Mouse (Mus musculus): Measurements from ENCODE around the gene Vcan. TPM values are rescaled to one million over a fixed set of nuclear protein-coding genes. Genes with fewer than 3 reads are reported as not detected.
"Not testable (repeated sequence)": the region's sequence is repeated elsewhere in the genome, so short reads cannot be mapped to it uniquely, and the experiment has no call there.

Gene Vcan
- polyA plus RNA-seq (2016; fragmentation: Nextera tagmentation; extraction: Ambion mirVana), result 44.9 and 74.8 TPM in 2 replicates

DNA sequence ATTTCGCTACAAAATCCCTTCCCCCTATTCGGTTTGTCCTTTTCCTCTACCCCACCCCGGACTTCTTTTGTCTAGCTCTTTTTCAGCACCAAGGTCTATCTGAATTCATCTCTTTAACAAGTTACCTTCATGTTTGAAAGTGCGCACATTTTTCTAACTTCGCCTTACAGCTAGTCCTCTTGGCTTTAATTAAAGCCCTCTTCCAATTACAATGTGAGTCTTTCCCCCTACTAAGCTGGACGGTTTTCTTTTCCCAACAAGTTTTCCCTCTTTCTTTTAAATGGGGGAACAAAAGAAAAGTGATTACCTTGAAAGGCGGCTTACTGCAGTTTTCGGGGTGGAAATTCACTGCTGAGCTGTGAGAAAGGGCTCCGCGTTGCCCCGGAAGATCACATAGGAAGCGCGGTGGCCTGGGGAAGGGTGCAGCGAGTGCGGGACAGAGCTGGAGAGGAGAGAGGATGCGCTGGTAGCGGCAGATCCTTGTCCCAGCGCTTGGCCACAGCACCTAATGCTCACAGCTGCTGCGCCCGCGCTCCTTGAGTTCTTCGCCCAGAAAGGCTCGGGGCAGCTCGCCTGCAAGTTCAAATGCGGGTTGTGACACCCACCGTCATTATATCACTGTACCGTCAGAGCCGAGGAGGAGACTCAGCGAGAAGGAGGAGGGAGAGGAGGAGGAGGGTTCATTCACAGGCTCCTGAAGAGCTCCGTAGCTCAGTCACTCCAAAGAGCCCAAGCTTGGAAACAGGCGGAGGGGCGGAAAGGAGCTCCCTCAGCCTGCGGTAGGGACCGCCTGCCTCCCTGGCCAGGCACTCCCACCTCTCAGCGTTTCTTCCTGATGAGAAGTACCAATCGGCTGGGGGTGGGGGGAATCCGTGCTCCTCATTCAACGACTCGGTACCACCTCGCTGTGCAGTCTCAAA is at the start of gene Vcan:
Vcan (minus strand) TSS at position 744 of the 920 bp plus-strand sequence.
- peak within 1 kb of the TSS; percentile 97 for H3K27ac ChIP-seq
- WGBS, result under 1% methylated on average over 40 of the region's 40 CpGs
- H3K4me1 ChIP-seq, result peaks cover 36% of the 10 kb centered on the region
- DNase-seq (ENCODE audit: low spot score), result peak; percentile 80
- H3K4me3 ChIP-seq, result peak within 1 kb of the TSS; percentile 69
- H3K36me3 ChIP-seq, result peaks cover 2% of the 10 kb centered on the region
- H3K27me3 ChIP-seq (ENCODE audit: low read depth, poor library complexity, severe bottlenecking), result no peaks in the 10 kb centered on the region
- H3K9me3 ChIP-seq (replicated peaks), result no peaks in the 10 kb centered on the region

DNA sequence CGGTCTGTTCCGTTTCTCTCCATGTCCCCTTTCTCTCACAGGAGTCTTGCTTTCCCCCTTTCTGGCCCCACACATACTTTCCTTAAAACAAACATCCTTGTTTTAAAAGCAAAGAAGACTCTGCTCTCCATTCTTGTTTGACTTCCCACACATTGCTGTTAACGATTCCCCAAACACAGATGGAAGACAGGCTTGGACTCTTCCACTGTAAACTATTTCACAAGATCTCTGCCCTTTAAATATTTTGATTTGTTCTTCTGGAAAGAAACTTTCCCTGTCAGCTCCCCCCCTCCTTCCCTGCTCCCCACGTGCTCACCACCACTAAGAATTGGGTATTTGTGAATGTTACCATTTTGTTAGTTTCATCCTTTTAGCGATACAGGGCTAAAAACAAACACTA is 49.2 kb upstream of the Vcan start:
- no peak for DNase-seq (ENCODE audit: low spot score)
- Histone ChIP-seq H3K27me3 (ENCODE audit: low read depth, poor library complexity, severe bottlenecking) (no peaks in the 10 kb centered on the region), H3K4me1 (0 out of 2 replicates have a peak, but pooled peaks cover 3% of the 10 kb centered on the region), H3K9me3 (replicated peaks) (no peaks in the 10 kb centered on the region), H3K27ac (no peak overlapping the region), H3K36me3 (no peaks in the 10 kb centered on the region), H3K4me3 (no peak overlapping the region)
- 71% methylated on average over 5 of the region's 5 CpGs for WGBS

DNA sequence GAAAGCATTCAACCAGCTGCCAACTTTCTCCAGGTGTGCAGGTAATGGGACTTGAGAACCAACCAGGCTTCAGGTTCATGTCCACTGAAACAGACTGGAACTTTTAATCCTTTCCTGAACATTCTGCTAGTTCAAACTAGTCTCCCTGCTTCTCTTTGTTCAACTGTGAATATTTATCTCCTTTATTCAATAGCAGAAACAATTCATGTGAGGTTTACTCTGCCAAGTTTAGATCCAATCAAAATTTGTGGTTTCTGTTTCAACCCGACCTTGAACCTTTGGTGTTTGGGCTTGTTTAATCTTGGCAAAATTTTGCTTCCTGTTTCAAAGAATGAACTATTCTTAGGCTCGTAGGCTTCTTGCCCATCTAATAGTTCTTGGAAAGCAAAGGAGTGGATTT is 40.6 kb upstream of the Vcan start:
- no peak overlapping the region for H3K4me3 ChIP-seq
- peaks cover 10% of the 10 kb centered on the region for H3K4me1 ChIP-seq
- 84% methylated on average over 2 of the region's 2 CpGs for WGBS
- H3K36me3 ChIP-seq, result no peaks in the 10 kb centered on the region
- H3K27ac ChIP-seq, result no peak overlapping the region
- no peaks in the 10 kb centered on the region for H3K27me3 ChIP-seq (ENCODE audit: low read depth, poor library complexity, severe bottlenecking)
- DNase-seq (ENCODE audit: low spot score), result no peak
- no peaks in the 10 kb centered on the region for H3K9me3 ChIP-seq (replicated peaks)

DNA sequence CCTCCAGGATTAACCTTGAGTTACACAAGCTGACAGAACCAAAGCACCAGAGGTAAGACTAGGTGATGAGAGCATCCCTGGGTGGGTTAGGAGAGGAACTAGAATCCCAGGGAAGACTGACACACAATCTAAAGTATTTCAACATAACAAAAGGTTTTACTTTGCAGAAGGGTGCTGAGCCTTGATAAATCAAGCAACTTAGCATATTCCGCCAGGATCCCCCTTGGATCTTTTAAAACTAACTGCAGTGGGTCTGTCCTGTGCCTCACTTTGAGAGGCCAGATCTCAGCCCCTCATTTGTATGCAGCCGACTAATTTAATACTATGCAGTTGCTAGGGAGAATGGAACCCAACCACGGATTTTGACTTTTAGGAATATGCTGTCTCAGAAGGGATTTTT is 38.0 kb upstream of the Vcan start:
- Histone ChIP-seq H3K9me3 (replicated peaks) (no peaks in the 10 kb centered on the region), H3K4me3 (no peak overlapping the region), H3K27ac (peak overlapping the region; percentile 3; the same call in 1 of the 2 replicates), H3K36me3 (no peaks in the 10 kb centered on the region), H3K4me1 (peaks cover 10% of the 10 kb centered on the region), H3K27me3 (ENCODE audit: low read depth, poor library complexity, severe bottlenecking) (no peaks in the 10 kb centered on the region)
- 61% methylated on average over 3 of the region's 3 CpGs for WGBS
- DNase-seq (ENCODE audit: low spot score), result no peak

DNA sequence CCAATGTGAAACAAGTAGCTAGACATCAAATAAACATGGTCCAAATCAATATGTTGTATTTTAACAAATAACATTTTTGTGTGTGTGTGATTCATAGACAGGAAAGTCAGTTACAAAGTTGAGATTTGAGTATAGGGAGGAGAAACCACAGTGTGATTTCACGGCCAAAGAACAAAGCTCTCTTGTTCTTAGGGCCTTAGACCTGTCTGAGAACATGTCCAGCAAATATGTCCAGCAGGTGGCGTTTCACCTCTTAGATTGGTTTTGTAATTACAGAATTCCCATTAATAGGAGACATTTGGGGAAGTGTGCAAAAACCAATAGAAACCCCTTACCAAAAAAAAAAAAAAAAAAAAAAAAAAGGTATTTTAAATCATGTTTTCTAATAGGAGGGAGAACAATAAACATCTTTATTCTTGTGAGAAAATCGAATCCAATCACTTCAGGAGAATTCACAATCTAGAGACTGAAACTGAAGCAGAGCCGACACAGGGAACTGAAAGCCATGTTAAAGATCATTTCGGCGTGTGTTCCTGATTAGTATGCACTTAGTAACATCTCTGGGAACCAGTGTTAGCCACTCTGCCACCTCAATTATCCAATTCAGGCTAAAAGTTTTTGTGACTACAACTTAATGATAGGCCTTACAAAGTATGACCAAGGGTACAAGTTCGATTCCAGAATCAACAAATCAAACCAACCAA is 37.1 kb upstream of the Vcan start:
- Histone ChIP-seq H3K27ac (peak overlapping the region; percentile 64), H3K4me1 (peaks cover 10% of the 10 kb centered on the region), H3K36me3 (no peaks in the 10 kb centered on the region), H3K4me3 (no peak overlapping the region), H3K27me3 (ENCODE audit: low read depth, poor library complexity, severe bottlenecking) (no peaks in the 10 kb centered on the region), H3K9me3 (replicated peaks) (no peaks in the 10 kb centered on the region)
- WGBS, result 65% methylated on average over 7 of the region's 7 CpGs
- peak; percentile 57 for DNase-seq (ENCODE audit: low spot score)

DNA sequence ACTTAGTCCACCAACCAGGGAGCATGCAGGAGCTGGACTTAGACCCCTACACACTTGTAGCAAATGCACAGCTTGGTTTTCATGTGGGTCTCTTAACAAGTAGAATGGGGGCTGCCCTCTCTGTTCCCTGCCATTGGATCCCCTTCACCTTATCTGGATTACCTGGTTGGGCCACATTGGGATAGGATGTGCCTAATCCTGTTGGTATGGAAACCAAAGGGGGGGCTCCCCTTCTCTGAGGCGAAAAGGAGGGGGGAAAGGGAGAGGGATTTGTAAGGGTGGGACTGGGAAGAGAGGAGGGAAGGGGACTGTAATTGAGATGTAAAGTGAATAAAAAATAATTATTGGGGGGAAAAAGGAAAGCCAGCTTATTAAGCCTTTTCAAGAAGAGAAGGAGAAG is 35.5 kb upstream of the Vcan start:
- no peaks in the 10 kb centered on the region for H3K27me3 ChIP-seq (ENCODE audit: low read depth, poor library complexity, severe bottlenecking)
- 79% methylated on average over 1 of the region's 1 CpGs for WGBS

DNA sequence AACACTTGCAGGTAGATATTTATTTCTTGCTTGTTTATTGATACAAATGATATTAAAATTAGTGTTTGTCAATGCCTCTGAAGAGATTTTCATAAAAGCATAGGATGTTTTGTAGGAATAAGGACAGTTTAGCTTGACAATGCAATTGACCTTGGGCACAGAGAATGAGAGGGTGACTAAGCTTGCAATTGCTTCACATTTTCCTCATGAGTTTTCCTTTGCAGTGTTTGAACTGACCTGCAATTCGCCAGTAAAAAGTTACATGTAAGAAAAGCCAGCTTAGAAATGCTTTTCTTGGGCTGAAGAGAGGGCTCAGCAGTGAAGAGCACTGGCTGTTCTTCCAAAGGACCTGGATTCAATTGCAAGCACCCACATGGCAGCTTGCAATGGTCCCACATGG is 34.8 kb upstream of the Vcan start:
- H3K4me1 ChIP-seq, result peaks cover 12% of the 10 kb centered on the region

More for the DNA sequence above, 35.5 kb upstream of the Vcan start:
- H3K36me3 ChIP-seq, result no peaks in the 10 kb centered on the region
- H3K4me1 ChIP-seq, result peaks cover 12% of the 10 kb centered on the region
- DNase-seq (ENCODE audit: low spot score), result no peak
- no peak overlapping the region for H3K27ac ChIP-seq
- no peak overlapping the region for H3K4me3 ChIP-seq
- no peaks in the 10 kb centered on the region for H3K9me3 ChIP-seq (replicated peaks)

DNA sequence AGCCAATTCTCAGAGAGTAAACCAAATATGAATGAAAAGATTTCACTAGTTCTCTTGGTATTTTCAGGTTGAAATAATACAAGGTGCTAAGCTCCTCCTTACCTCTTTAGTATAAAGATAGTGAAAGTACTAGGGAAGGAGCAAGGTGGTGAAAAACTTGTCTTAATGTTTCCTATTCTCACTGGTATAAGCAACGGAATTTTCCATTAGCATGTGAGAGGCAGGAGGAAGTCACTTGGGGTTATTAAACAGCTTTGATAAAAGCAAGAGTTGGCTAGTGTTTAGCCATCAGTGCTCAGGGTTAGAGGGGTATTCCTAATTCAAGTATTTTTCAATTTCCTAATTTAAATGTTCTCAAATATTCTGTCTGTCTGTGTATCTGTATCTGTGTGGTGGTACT is 24.2 kb upstream of the Vcan start:
- H3K27me3 ChIP-seq (ENCODE audit: low read depth, poor library complexity, severe bottlenecking), result no peaks in the 10 kb centered on the region
- H3K36me3 ChIP-seq, result no peaks in the 10 kb centered on the region
- H3K9me3 ChIP-seq (replicated peaks), result no peaks in the 10 kb centered on the region
- no peak overlapping the region for H3K4me3 ChIP-seq
- H3K4me1 ChIP-seq, result no peaks in the 10 kb centered on the region
- 82% methylated on average over 1 of the region's 1 CpGs for WGBS
- DNase-seq (ENCODE audit: low spot score), result no peak
- no peak overlapping the region for H3K27ac ChIP-seq

More for the DNA sequence above, 34.8 kb upstream of the Vcan start:
- Histone ChIP-seq H3K27me3 (ENCODE audit: low read depth, poor library complexity, severe bottlenecking) (no peaks in the 10 kb centered on the region), H3K9me3 (replicated peaks) (no peaks in the 10 kb centered on the region), H3K4me3 (no peak overlapping the region), H3K27ac (no peak overlapping the region), H3K36me3 (no peaks in the 10 kb centered on the region)
- WGBS, result 89% methylated on average over 1 of the region's 1 CpGs
- DNase-seq (ENCODE audit: low spot score), result no peak

DNA sequence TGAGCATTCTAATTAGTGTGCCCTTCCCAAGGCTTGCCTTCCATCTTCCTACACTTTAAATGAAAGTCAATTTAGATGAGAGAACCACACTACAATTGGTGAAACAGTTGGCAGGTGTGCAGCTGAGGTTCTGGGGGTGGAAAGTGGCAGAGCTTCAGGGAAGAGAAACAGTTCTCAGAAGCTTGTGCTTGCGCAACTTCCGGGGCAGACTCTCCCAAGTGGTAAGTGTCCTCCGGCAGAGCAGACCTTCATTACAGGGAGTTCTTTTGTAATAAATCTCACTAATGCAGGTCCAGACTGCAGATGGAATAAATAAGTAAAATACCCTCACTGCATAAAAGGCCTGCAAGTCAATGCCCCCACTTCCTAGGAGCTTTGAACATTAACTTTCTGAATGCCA is 23.7 kb upstream of the Vcan start:
- Histone ChIP-seq H3K9me3 (replicated peaks) (no peaks in the 10 kb centered on the region), H3K36me3 (no peaks in the 10 kb centered on the region), H3K27me3 (ENCODE audit: low read depth, poor library complexity, severe bottlenecking) (no peaks in the 10 kb centered on the region), H3K4me3 (no peak overlapping the region), H3K4me1 (no peaks in the 10 kb centered on the region), H3K27ac (no peak overlapping the region)
- DNase-seq (ENCODE audit: low spot score), result no peak
- WGBS, result 88% methylated on average over 3 of the region's 3 CpGs

DNA sequence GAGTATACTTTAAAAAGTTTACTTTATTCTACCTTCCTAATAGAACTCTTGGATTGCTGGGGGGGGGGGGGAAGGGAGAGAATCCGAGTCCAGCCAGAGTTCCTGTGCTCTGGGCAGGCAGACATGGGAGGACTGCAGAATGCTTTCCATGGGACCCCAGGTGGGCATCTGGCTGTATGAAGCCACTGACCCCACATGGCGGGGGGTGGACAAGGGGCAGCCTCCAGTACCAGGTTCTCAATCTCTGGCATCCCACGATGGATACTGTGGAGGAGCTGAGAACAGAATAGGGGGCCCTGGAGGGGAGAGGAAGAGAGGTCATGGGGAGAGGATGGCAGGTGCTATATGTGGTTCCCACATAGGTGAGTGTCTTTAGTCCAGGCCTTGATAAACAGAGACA is 20.0 kb upstream of the Vcan start:
- H3K9me3 ChIP-seq (replicated peaks), result no peaks in the 10 kb centered on the region
- H3K27ac ChIP-seq, result no peak overlapping the region
- DNase-seq (ENCODE audit: low spot score), result no peak
- 86% methylated on average over 3 of the region's 3 CpGs for WGBS
- H3K36me3 ChIP-seq, result no peaks in the 10 kb centered on the region
- no peaks in the 10 kb centered on the region for H3K27me3 ChIP-seq (ENCODE audit: low read depth, poor library complexity, severe bottlenecking)
- no peaks in the 10 kb centered on the region for H3K4me1 ChIP-seq
- H3K4me3 ChIP-seq, result no peak overlapping the region

DNA sequence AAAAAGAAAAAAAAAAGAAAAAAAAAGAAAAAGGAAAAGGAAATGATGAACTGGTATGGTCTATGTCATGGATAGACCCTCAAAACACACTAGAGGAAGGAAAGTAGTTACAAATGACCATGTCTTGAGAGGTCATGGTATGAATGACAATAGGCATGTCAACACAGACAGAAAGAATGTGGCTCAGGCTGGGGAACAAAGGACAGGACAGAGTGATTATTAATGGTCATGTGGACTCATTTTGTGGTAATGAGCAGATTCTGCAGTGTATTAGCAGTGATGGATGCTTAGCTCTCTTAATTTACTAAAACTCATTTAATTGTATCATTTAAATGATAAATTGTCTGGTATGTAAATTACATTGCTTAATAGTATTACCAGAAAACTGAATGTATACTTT is 14.0 kb upstream of the Vcan start:
- Histone ChIP-seq H3K4me3 (no peak overlapping the region), H3K27me3 (ENCODE audit: low read depth, poor library complexity, severe bottlenecking) (no peaks in the 10 kb centered on the region), H3K27ac (no peak overlapping the region), H3K36me3 (no peaks in the 10 kb centered on the region), H3K4me1 (no peaks in the 10 kb centered on the region), H3K9me3 (replicated peaks) (no peaks in the 10 kb centered on the region)
- no peak for DNase-seq (ENCODE audit: low spot score)

DNA sequence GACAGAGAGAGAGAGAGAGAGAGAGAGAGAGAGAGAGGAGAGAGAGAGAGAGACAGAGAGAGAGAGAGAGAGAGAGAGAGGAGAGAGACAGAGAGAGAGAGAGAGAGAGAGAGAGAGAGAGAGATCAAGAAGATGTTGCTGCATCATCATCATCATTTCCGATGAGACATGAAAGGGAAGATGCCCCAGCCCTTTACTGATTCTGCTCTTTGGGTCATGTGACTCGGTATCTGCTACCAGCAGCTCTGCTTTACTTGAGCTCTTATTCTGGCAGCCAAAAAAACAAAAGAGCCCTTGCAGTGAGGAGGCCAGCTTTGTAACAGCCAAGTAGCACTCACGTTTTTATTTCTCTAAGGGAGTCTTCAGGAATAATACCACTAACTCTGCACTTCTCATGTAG is 8.3 kb upstream of the Vcan start:
- not testable (repeated sequence) for DNase-seq (ENCODE audit: low spot score)

DNA sequence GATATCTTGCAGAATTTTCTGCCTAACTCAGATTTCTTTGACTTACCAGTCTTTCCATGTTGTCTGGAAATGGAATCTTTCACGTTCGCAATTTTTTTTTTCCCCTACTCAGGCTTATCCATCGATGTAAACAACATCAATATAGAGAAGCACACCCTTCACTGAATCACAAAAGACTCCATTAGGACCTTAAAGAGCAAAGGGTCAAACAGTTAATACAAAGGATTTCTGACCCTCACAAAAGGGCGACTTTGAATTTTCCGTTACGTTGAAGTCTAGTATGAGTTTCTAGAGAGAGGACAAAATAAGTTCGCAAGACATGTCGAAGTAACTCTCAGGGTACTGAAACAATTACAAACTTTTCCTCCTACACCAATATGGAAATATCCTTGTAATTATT is 892 bp upstream of the Vcan start:
- Histone ChIP-seq H3K4me3 (peak overlapping the region; percentile 69), H3K9me3 (replicated peaks) (no peaks in the 10 kb centered on the region), H3K27ac (peak overlapping the region; percentile 97), H3K27me3 (ENCODE audit: low read depth, poor library complexity, severe bottlenecking) (no peaks in the 10 kb centered on the region), H3K4me1 (peaks cover 32% of the 10 kb centered on the region), H3K36me3 (no peaks in the 10 kb centered on the region)
- 12% methylated on average over 8 of the region's 8 CpGs for WGBS
- no peak for DNase-seq (ENCODE audit: low spot score)

More for the DNA sequence above, 8.3 kb upstream of the Vcan start:
- H3K4me3 ChIP-seq; H3K27me3 ChIP-seq (ENCODE audit: low read depth, poor library complexity, severe bottlenecking); H3K36me3 ChIP-seq; H3K9me3 ChIP-seq (replicated peaks); H3K4me1 ChIP-seq; H3K27ac ChIP-seq: not testable (repeated sequence)
- WGBS, result 38% methylated on average over 3 of the region's 3 CpGs

Data from limb, embryonic 10.5 days (tissue).